Mouse (Mus musculus): ENCODE data around the gene Smurf1. TPM values are rescaled to one million over a fixed set of nuclear protein-coding genes. Genes with fewer than 3 reads are reported as not detected.

Smurf1 gene
- total and polyA plus RNA-seq, 3 experiments: 3.1 to 7.2 (median 4.3) TPM

DNA sequence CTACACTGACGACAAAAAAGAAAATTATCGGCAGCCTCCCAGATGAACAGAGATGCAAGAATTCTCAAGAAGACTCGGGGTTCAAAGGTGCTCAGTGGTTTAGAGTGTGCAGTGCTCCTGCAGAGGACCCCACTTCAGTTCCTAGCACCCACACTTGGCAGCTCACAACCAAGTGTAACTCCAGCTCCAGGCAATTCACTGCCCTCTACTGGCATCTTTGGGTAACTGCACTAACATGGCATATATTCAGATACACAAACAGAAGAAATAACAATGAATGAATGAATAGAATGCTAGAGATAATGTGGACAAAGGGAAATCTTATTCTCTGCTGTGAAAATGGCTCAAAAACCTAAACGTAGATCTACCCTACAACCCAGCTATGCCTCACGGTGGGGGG, 19.2 kb upstream of the Smurf1 start:
- Histone ChIP-seq H3K4me1 (ENCODE audit: control insufficient read depth in 1 of 2, insufficient read depth in 2 of 2) (no peaks in the 10 kb centered on the region), H3K9me3 (replicated peaks; ENCODE audit: low read length) (peaks cover 10% of the 10 kb centered on the region), H3K79me2 (replicated peaks; ENCODE audit: control insufficient read depth, extremely low read depth, insufficient read depth, poor library complexity, severe bottlenecking) (no peaks in the 10 kb centered on the region), H3K27me3 (replicated peaks) (no peaks in the 10 kb centered on the region), H3K4me2 (ENCODE audit: insufficient read depth, low read depth, poor library complexity, severe bottlenecking) (no peak overlapping the region), H3K36me3 (replicated peaks in 1 of 2; ENCODE audit: control insufficient read depth in 1 of 2, insufficient read depth in 1 of 2, low read length in 1 of 2) (no peaks in the 10 kb centered on the region), H3K9ac (ENCODE audit: insufficient read depth, low read depth) (no peak overlapping the region), H3K27ac (ENCODE audit: insufficient read depth, low read depth) (no peak overlapping the region), H3K4me3 (replicated peaks in 1 of 3; ENCODE audit: low read depth in 2 of 3, low read length in 2 of 3, poor library complexity in 1 of 3) (no peak overlapping the region)
- no peak for DNase-seq (ENCODE audit: extremely low read depth)
- in situ Hi-C loops (cut with MboI; ENCODE audit: low pct_ligation_motif_present, low pct_unique_long_range_greater_than_20kb, low sequenced_read_pairs): no loop called here
- dilution Hi-C loops (cut with MboI; ENCODE audit: extremely low pct_ligation_motif_present, extremely low pct_unique_long_range_greater_than_20kb, low sequenced_read_pairs): no loop called here
- no peak for TF ChIP-seq RAD21 (IDR thresholded peaks at IDR 0.05; ENCODE audit: low read depth, low read length)
- peak; percentile 13 to 20; a peak in 1 of 4 replicates for TF ChIP-seq CTCF (conservative IDR thresholded peaks at IDR 0.05 in 1 of 2, IDR thresholded peaks at IDR 0.05 in 1 of 2; ENCODE audit: low read depth in 2 of 2, low read length in 2 of 2)

DNA sequence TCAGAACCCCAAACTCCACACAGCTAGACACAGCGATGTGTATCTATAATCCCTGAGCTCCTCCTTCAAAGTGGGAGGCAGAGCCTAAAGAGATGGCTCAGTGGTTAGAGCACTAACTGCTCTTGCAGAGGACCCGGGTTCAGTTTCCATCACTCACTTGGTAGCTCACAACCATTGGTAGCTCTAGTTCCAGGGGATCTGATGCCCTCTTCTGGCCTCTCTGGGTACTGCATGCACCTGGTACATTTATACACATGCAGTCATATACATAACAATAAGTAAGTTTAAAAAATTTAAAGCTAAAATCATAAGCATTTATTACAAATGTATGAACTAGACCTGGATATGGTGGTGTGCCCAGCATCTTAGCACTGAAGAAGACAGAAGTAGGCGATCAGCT, 17.6 kb upstream of the Smurf1 start:
- Histone ChIP-seq H3K27me3 (replicated peaks) (peaks cover 6% of the 10 kb centered on the region), H3K4me2 (ENCODE audit: insufficient read depth, low read depth, poor library complexity, severe bottlenecking) (no peak overlapping the region), H3K4me1 (ENCODE audit: control insufficient read depth in 1 of 2, insufficient read depth in 2 of 2) (no peaks in the 10 kb centered on the region), H3K4me3 (replicated peaks in 1 of 3; ENCODE audit: low read depth in 2 of 3, low read length in 2 of 3, poor library complexity in 1 of 3) (no peak overlapping the region), H3K79me2 (replicated peaks; ENCODE audit: control insufficient read depth, extremely low read depth, insufficient read depth, poor library complexity, severe bottlenecking) (no peaks in the 10 kb centered on the region), H3K9ac (ENCODE audit: insufficient read depth, low read depth) (no peak overlapping the region), H3K36me3 (replicated peaks in 1 of 2; ENCODE audit: control insufficient read depth in 1 of 2, insufficient read depth in 1 of 2, low read length in 1 of 2) (no peaks in the 10 kb centered on the region), H3K27ac (ENCODE audit: insufficient read depth, low read depth) (no peak overlapping the region), H3K9me3 (replicated peaks; ENCODE audit: low read length) (peaks cover 10% of the 10 kb centered on the region)
- in situ Hi-C loops (cut with MboI; ENCODE audit: low pct_ligation_motif_present, low pct_unique_long_range_greater_than_20kb, low sequenced_read_pairs): no loop called here
- TF ChIP-seq SMC3 (IDR thresholded peaks at IDR 0.05; ENCODE audit: low read depth, low read length) (no peak), CTCF (conservative IDR thresholded peaks at IDR 0.05 in 1 of 2, IDR thresholded peaks at IDR 0.05 in 1 of 2; ENCODE audit: low read depth in 2 of 2, low read length in 2 of 2) (peak; percentile 16 to 32; a peak in 2 of 4 replicates), CHD2 (IDR thresholded peaks at IDR 0.05; ENCODE audit: low read length) (no peak)
- dilution Hi-C loops (cut with MboI; ENCODE audit: extremely low pct_ligation_motif_present, extremely low pct_unique_long_range_greater_than_20kb, low sequenced_read_pairs): no loop called here
- DNase-seq (ENCODE audit: extremely low read depth): no peak

DNA sequence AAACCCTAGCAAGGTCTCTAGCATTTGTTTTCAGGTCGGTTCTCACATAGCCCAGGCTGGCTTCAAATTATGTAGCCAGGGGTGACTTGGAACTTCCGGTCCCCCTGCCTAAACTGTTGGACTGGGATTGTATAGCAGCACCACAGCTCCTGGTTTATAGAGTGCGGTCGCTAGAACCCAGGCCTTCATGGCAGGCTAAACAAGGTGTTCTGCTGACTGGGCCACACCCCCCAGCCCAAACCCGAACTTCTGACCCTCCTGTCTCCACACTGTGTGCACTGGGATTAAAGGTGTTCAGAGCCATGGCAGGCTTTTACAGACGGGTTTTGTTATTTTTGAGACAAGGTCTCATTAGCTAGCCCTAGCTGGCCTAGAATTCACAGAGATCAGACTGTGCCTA, 13.5 kb upstream of the Smurf1 start:
- H3K36me3 ChIP-seq (replicated peaks in 1 of 2; ENCODE audit: control insufficient read depth in 1 of 2, insufficient read depth in 1 of 2, low read length in 1 of 2): no peaks in the 10 kb centered on the region
- H3K4me3 ChIP-seq (replicated peaks in 1 of 3; ENCODE audit: low read depth in 2 of 3, low read length in 2 of 3, poor library complexity in 1 of 3): no peak overlapping the region
- no peak overlapping the region for H3K27ac ChIP-seq (ENCODE audit: insufficient read depth, low read depth)
- H3K9ac ChIP-seq (ENCODE audit: insufficient read depth, low read depth): no peak overlapping the region
- H3K9me3 ChIP-seq (replicated peaks; ENCODE audit: low read length): peaks cover 5% of the 10 kb centered on the region
- in situ Hi-C loops (cut with MboI; ENCODE audit: low pct_ligation_motif_present, low pct_unique_long_range_greater_than_20kb, low sequenced_read_pairs): no loop called here
- dilution Hi-C loops (cut with MboI; ENCODE audit: extremely low pct_ligation_motif_present, extremely low pct_unique_long_range_greater_than_20kb, low sequenced_read_pairs): no loop called here
- peaks cover 7% of the 10 kb centered on the region for H3K27me3 ChIP-seq (replicated peaks)
- no peak for DNase-seq (ENCODE audit: extremely low read depth)
- no peak for TF ChIP-seq KAT2A (IDR thresholded peaks at IDR 0.05; ENCODE audit: insufficient replicate concordance, low read length)
- TF ChIP-seq MEF2A (IDR thresholded peaks at IDR 0.05; ENCODE audit: borderline replicate concordance, low read depth, low read length): no peak
- TF ChIP-seq RAD21 (IDR thresholded peaks at IDR 0.05; ENCODE audit: low read depth, low read length): no peak
- TF ChIP-seq USF1 (IDR thresholded peaks at IDR 0.05; ENCODE audit: low read depth, low read length): no peak
- TF ChIP-seq CHD2 (IDR thresholded peaks at IDR 0.05; ENCODE audit: low read length): no peak
- no peak for TF ChIP-seq UBTF (IDR thresholded peaks at IDR 0.05; ENCODE audit: low read depth, low read length)
- TF ChIP-seq MAX (IDR thresholded peaks at IDR 0.05; ENCODE audit: low read length): no peak
- TF ChIP-seq TCF12 (IDR thresholded peaks at IDR 0.05; ENCODE audit: low read depth, low read length): no peak
- no peak for TF ChIP-seq USF2 (conservative IDR thresholded peaks at IDR 0.05; ENCODE audit: low read depth, low read length)
- no peak for TF ChIP-seq JUND (conservative IDR thresholded peaks at IDR 0.05; ENCODE audit: low read depth, low read length)
- TF ChIP-seq ZKSCAN1 (IDR thresholded peaks at IDR 0.05; ENCODE audit: borderline replicate concordance, low read depth, low read length): no peak
- TF ChIP-seq TBP (conservative IDR thresholded peaks at IDR 0.05; ENCODE audit: low read depth, low read length): no peak
- H3K79me2 ChIP-seq (replicated peaks; ENCODE audit: control insufficient read depth, extremely low read depth, insufficient read depth, poor library complexity, severe bottlenecking): no peaks in the 10 kb centered on the region
- no peaks in the 10 kb centered on the region for H3K4me1 ChIP-seq (ENCODE audit: control insufficient read depth in 1 of 2, insufficient read depth in 2 of 2)
- H3K4me2 ChIP-seq (ENCODE audit: insufficient read depth, low read depth, poor library complexity, severe bottlenecking): no peak overlapping the region

All from CH12.LX (cell line).